Mouse (Mus musculus): ENCODE measurements at regions not wholly inside any gene's neighbourhood (a gene's known extent, or its start where the extent isn't known, plus 50 kb on each side); places are given as distances from the start of the nearest gene placed in this dataset.

DNA sequence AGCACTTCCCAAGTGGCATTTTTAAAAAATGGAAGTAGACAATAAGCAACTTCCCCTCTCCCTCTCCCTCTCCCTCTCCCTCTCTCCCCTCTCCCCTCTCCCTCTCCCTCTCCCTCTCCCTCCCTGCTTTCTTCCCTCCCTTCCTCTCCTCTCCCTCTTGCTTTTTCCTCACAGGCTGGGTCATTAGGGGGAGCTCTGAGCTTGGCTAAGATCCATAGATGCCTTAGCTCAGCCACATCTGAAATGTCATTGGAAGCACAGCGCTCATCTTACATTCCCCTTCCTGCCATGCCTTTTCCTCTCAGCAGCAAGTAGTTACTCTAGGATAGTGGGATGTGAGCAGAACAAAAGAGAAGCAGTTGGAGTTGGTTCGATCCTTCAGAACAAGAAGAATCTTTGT lies 190.3 kb downstream of the Faxc start:
- TF ChIP-seq GATA1 (IDR thresholded peaks at IDR 0.05; ENCODE audit: borderline replicate concordance, low read length) (no peak), FLI1 (IDR thresholded peaks at IDR 0.05; ENCODE audit: low read length) (no peak)
